Mouse (Mus musculus) bone marrow, adult 2 months (tissue): ENCODE measurements around the gene Fnbp1. TPM values are rescaled to one million over a fixed set of nuclear protein-coding genes. Genes with fewer than 3 reads are reported as not detected.

Source experiments
- H3K27ac ChIP-seq: fragments of 200-500 bp; 2 replicates; pipeline ENCODE4 v1.5.1; 2012; ENCODE audit warnings: low read depth, mild to moderate bottlenecking, control low read depth, inconsistent platforms, low read length; ENCODE audit not compliant: control insufficient read depth, poor library complexity, insufficient read depth
- H3K4me1 ChIP-seq: fragments of 200-500 bp; 2 replicates; pipeline ENCODE4 v1.6.1; 2011; ENCODE audit warnings: low read length; ENCODE audit not compliant: control insufficient read depth, insufficient read depth
- H3K4me3 ChIP-seq: fragments of 200-500 bp; replicated peaks from 2 replicates; pipeline ENCODE3; 2011; ENCODE audit warnings: mild to moderate bottlenecking, low read depth, low read length, control low read depth; ENCODE audit not compliant: control insufficient read depth
- CTCF ChIP-seq: fragments of 200-500 bp; IDR thresholded peaks from 2 replicates; pipeline ENCODE4 v1.5.1; 2011; ENCODE audit warnings: low read length, control low read depth; ENCODE audit not compliant: control insufficient read depth, insufficient read depth
- POLR2A ChIP-seq: fragments of 200-500 bp; IDR thresholded peaks from 2 replicates; pipeline ENCODE4 v1.6.1; 2011; ENCODE audit warnings: low read depth, mild to moderate bottlenecking, control low read depth, low read length, borderline replicate concordance; ENCODE audit not compliant: control insufficient read depth
- WGBS: fragments of 180-500 bp; shearing (Covaris S2); methylation state at CpG from one replicate; pipeline ENCODE4 v1.1.7; 2018; 5-methylcytosine and 5-hydroxymethylcytosine counted together
- polyA plus RNA-seq: library from polyadenylated mRNA; stranded (reverse); fragments of >200 nt; gene quantifications from 2 replicates; pipeline ENCODE4 v1.2.4, GENCODE M21; 2011; ENCODE audit warnings: low replicate concordance; ENCODE audit not compliant: missing spikeins, insufficient read depth, insufficient read length

The Fnbp1 gene
- polyA plus RNA-seq, 1 experiment: 67.8 TPM

GRCm38 (mm10) chr2:31115943-31116731 lies 25.7 kb downstream of the Fnbp1 start:
- TF ChIP-seq POLR2A (no peak), CTCF (no peak)
- H3K4me3 ChIP-seq: no peak overlapping the region
- H3K27ac ChIP-seq: no peak overlapping the region; the same call in 1 of the 2 replicates
- H3K4me1 ChIP-seq: peaks cover 17% of the 10 kb centered on the region
- WGBS: 13% methylated on average over 10 of the region's 10 CpGs

DNA sequence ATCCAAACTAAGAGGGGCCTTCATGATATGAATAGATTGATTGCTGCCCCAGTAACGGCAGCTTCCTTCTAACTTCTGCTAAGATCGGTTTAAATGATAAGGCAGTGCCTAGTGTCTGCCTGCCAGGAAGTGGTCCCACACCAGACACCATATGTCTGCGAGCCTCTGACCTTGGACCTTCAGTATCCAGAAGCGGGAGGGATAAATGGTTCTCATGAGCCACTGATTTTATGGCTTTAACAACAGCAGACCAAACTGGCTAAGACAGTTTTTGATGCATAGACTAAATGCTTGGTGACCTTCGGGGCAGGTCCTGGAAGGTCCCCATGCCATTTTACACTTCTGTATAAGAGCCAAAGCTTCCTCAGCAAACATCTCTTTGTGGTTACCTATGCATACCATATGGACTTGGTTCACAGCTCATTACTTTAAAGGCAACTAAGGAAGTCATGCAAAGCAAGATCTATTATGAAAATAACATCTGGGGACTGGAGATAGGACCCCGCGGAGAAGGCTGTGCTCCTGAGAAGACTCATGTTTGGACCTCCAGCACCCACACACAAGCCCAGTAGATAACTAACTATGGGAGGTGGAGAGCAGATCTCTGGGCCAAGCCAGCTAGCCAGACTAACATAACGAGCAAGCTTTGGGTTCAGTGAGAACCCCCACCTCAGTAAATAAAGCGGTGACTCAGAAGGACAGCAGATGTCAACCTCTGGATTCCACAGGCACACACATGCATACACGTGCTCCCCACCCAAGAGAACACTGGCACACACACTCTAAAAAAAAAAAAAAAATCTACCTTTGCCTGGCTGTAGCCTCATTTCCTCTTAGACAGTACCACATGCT lies 26.5 kb downstream of the Fnbp1 start:
- no peak for TF ChIP-seq CTCF
- no peak for TF ChIP-seq POLR2A
- Histone ChIP-seq H3K4me3 (no peak overlapping the region), H3K4me1 (peaks cover 17% of the 10 kb centered on the region), H3K27ac (peak overlapping the region; percentile 63)
- WGBS: 10% methylated on average over 10 of the region's 10 CpGs

GRCm38 (mm10) chr2:31114205-31114604 lies 27.6 kb downstream of the Fnbp1 start:
- Histone ChIP-seq H3K27ac (no peak overlapping the region), H3K4me1 (peaks cover 19% of the 10 kb centered on the region), H3K4me3 (no peak overlapping the region)
- WGBS: 68% methylated on average over 2 of the region's 2 CpGs
- TF ChIP-seq CTCF (no peak), POLR2A (no peak)

DNA sequence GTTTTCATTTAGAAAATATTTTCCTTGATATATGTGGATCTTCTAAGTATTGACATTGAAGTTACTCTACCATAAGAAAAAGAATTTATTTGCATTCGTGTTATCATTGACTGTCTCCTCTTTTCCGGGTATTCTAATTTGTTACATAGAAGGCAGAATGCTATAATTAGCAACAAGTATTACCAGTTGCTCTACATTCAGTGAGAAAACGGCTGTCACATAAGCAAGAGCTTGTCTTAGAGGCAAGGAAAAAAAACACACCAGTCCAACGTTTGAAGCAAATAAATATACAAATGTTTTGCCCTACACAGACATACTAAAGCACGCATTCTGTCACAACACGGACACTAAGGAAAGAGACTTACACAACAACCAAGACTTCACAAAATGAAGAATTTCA lies 30.1 kb downstream of the Fnbp1 start:
- H3K27ac ChIP-seq: no peak overlapping the region
- TF ChIP-seq CTCF (no peak), POLR2A (no peak)
- peaks cover 14% of the 10 kb centered on the region for H3K4me1 ChIP-seq
- no peak overlapping the region for H3K4me3 ChIP-seq
- WGBS: 61% methylated on average over 6 of the region's 6 CpGs

- 62% methylated on average over 12 of the region's 12 CpGs for WGBS
- Histone ChIP-seq H3K27ac (no peak overlapping the region), H3K4me3 (no peak overlapping the region), H3K4me1 (peaks cover 7% of the 10 kb centered on the region)
- no peak for TF ChIP-seq POLR2A
- TF ChIP-seq CTCF: no peak
These were observed 31.8 kb downstream of the Fnbp1 start for GRCm38 (mm10) chr2:31109960-31110548.

DNA sequence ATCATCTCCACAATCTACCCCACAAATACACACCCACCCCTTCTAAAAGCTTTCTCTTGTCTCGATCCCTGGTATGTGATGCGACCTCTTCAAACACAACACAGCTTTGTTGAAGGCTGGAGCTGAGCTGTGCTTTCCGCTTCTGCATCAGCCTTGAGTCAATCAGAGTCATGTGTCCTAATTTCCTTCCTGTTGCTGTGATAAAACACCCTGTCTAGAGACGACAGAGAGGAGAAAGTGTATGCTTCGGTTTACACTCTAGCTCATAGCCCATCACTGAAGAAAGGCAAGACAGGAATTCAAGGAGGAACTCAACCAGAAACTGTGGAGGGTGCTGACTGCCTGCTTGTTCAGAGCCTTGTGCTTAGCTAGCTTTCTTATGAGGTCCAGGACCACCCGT lies 33.6 kb downstream of the Fnbp1 start:
- TF ChIP-seq CTCF: no peak

GRCm38 (mm10) chr2:31106621-31107320 lies 35.0 kb downstream of the Fnbp1 start:
- Histone ChIP-seq H3K4me1 (peaks cover 3% of the 10 kb centered on the region), H3K27ac (no peak overlapping the region), H3K4me3 (no peak overlapping the region)
- TF ChIP-seq POLR2A: no peak
- no peak for TF ChIP-seq CTCF
- WGBS: 48% methylated on average over 11 of the region's 11 CpGs

More for the DNA sequence above, 33.6 kb downstream of the Fnbp1 start:
- peak overlapping the region; percentile 1 for H3K4me3 ChIP-seq
- WGBS: 20% methylated on average over 6 of the region's 6 CpGs
- H3K27ac ChIP-seq: peak overlapping the region; percentile 56
- peaks cover 3% of the 10 kb centered on the region for H3K4me1 ChIP-seq

DNA sequence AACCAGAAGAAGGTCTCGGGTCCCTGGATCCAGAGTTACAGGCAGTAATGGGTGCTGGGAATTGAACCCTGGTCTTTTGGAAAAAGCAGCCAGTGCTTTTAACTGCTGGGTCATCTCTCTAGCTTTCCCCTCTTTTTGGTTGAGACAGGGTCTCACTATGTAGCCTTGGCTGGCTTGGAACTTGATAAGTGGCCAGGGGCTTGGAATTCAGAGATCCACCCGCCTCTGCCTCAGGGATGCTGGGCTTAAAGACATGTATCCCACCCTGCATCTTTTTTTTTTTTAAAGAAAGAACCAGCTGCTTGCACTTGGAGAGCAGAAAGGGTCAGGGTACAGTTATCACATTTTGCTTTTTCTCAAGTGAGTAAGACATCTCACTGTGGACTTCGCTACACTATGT lies 35.8 kb downstream of the Fnbp1 start:
- no peak overlapping the region for H3K27ac ChIP-seq
- H3K4me1 ChIP-seq: peaks cover 3% of the 10 kb centered on the region
- TF ChIP-seq CTCF (no peak), POLR2A (no peak)
- H3K4me3 ChIP-seq: no peak overlapping the region
- WGBS: 84% methylated on average over 3 of the region's 3 CpGs

DNA sequence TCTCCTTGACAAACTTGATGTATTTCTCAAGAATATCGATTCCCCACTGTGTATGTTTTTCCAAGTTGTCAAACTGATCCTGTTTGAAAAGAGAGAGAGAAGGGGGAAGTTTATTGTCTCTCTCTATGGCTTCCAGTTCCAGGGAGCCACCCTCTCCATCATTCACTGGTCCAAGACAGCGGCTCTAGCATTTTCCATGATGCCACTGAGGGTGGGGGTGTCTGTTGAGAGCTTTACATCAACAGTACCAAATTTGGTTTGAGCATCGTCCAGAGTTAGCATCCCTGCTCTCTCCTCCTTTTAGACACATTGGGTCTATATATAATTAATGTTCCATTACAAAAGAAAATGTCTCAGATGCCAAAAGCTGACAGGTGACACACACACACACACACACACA lies 36.5 kb downstream of the Fnbp1 start:
- WGBS: 84% methylated on average over 3 of the region's 3 CpGs
- peaks cover 3% of the 10 kb centered on the region for H3K4me1 ChIP-seq
- no peak overlapping the region for H3K27ac ChIP-seq
- H3K4me3 ChIP-seq: no peak overlapping the region
- no peak for TF ChIP-seq POLR2A
- TF ChIP-seq CTCF: no peak
